Mouse (Mus musculus): Measurements from ENCODE around the gene Nsrp1. TPM values are rescaled to one million over a fixed set of nuclear protein-coding genes. Genes with fewer than 3 reads are reported as not detected.

Nsrp1 gene
- polyA plus RNA-seq, 1 experiment from 2014 or later: 55.7 TPM

- ATAC-seq (ENCODE audit: insufficient read depth, low FRiP score, low TSS enrichment) (no peak), DNase-seq (ENCODE audit: low spot score) (no peak)
- no peak overlapping the region for H3K27ac ChIP-seq (ENCODE audit: low read depth, low read length)
- H3K4me3 ChIP-seq (ENCODE audit: low read depth, low read length): no peak overlapping the region
- H3K36me3 ChIP-seq (ENCODE audit: control insufficient read depth, insufficient read depth, low read length): no peaks in the 10 kb centered on the region
- no peaks in the 10 kb centered on the region for H3K27me3 ChIP-seq (ENCODE audit: control insufficient read depth, insufficient read depth, low read length)
- H3K4me1 ChIP-seq (ENCODE audit: control insufficient read depth, insufficient read depth, low read length): no peaks in the 10 kb centered on the region
- no peak overlapping the region for H3K9ac ChIP-seq (ENCODE audit: low read length)
- H3K4me2 ChIP-seq (ENCODE audit: low read depth): no peak overlapping the region
- WGBS: 76% methylated on average over 3 of the region's 3 CpGs
- no peaks in the 10 kb centered on the region for H3K9me3 ChIP-seq (ENCODE audit: control insufficient read depth, low read length)
Observed at GRCm38 (mm10) chr11:77096581-77096980, 18.3 kb upstream of the Nsrp1 start.

DNA sequence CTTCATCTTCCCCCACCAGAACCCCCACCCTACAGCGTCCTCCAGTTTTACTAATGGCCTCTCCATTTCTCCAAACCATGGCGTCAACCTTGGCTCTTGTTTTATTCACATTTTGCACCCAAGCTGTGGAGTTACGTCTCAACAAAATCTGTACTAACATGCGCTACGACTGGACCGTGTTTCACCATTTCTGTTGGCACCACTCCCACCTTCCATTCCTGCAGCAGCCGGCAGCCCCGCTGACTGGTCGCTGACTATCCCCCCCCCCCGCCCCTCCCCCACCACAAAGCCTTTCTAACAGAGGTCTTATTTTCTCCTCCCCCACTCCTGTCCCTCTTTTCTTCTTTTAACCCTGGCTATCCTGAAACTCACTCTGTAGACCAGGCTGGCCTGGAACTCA lies 17.0 kb upstream of the Nsrp1 start:
- Histone ChIP-seq H3K27ac (ENCODE audit: low read depth, low read length) (no peak overlapping the region), H3K4me1 (ENCODE audit: control insufficient read depth, insufficient read depth, low read length) (no peaks in the 10 kb centered on the region), H3K27me3 (ENCODE audit: control insufficient read depth, insufficient read depth, low read length) (no peaks in the 10 kb centered on the region), H3K9ac (ENCODE audit: low read length) (no peak overlapping the region), H3K9me3 (ENCODE audit: control insufficient read depth, low read length) (no peaks in the 10 kb centered on the region), H3K4me2 (ENCODE audit: low read depth) (no peak overlapping the region), H3K36me3 (ENCODE audit: control insufficient read depth, insufficient read depth, low read length) (no peaks in the 10 kb centered on the region), H3K4me3 (ENCODE audit: low read depth, low read length) (no peak overlapping the region)
- 64% methylated on average over 10 of the region's 10 CpGs for WGBS
- no peak for DNase-seq (ENCODE audit: low spot score)
- no peak for ATAC-seq (ENCODE audit: insufficient read depth, low FRiP score, low TSS enrichment)

DNA sequence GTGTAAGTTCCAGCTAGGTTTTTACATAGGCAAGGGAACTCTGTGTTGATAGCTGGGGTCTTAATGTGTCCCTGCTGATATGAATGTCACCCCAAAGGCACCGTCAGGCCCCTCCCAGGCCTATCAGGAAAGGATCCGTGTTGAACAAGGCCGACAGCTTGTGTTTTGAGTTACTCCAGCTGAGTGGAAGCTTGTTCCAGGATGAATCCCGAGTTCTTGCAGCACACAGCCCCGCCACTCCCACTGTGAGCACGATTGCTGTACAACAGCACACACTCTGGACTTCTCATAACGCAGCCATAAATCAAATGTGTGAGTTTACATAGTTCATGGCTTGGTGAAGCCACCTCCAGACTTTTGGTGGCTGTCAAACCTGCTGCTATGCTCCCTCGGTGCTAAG lies 15.9 kb upstream of the Nsrp1 start:
- 72% methylated on average over 8 of the region's 8 CpGs for WGBS

DNA sequence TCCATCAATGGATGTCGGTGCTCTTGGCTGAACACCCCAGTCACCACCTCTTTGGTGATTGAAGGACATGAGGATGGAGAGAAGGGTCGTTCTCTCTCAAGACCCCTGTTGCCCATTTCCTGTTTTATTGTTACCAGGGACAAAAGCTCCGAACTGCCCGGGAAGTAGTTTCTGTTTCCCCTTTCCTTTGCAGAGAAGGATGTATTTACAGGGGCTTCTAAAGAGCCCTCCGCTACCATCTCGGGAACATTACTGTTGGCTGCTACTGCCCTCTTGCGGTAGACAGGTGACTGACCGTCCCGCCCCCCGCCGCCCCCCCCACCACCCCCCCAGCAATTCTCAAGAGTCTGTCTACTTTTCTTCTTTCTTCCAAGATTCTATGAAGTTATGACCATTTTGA lies 15.0 kb upstream of the Nsrp1 start:
- H3K27me3 ChIP-seq (ENCODE audit: control insufficient read depth, insufficient read depth, low read length): no peaks in the 10 kb centered on the region
- H3K9me3 ChIP-seq (ENCODE audit: control insufficient read depth, low read length): no peaks in the 10 kb centered on the region
- H3K4me1 ChIP-seq (ENCODE audit: control insufficient read depth, insufficient read depth, low read length): no peaks in the 10 kb centered on the region
- no peaks in the 10 kb centered on the region for H3K36me3 ChIP-seq (ENCODE audit: control insufficient read depth, insufficient read depth, low read length)
- H3K4me2 ChIP-seq (ENCODE audit: low read depth): peak overlapping the region; percentile 41
- H3K9ac ChIP-seq (ENCODE audit: low read length): 0 out of 2 replicates have a peak overlapping the region, but pooled peaks have one; percentile 18
- 2% methylated on average over 11 of the region's 11 CpGs for WGBS
- 0 out of 2 replicates have a peak overlapping the region, but pooled peaks have one; percentile 12 for H3K4me3 ChIP-seq (ENCODE audit: low read depth, low read length)
- DNase-seq (ENCODE audit: low spot score): peak; percentile 64
- no peak for ATAC-seq (ENCODE audit: insufficient read depth, low FRiP score, low TSS enrichment)
- H3K27ac ChIP-seq (ENCODE audit: low read depth, low read length): no peak overlapping the region

More for the DNA sequence above, 15.9 kb upstream of the Nsrp1 start:
- Histone ChIP-seq H3K9me3 (ENCODE audit: control insufficient read depth, low read length) (no peaks in the 10 kb centered on the region), H3K4me1 (ENCODE audit: control insufficient read depth, insufficient read depth, low read length) (no peaks in the 10 kb centered on the region), H3K27ac (ENCODE audit: low read depth, low read length) (no peak overlapping the region), H3K36me3 (ENCODE audit: control insufficient read depth, insufficient read depth, low read length) (no peaks in the 10 kb centered on the region), H3K27me3 (ENCODE audit: control insufficient read depth, insufficient read depth, low read length) (no peaks in the 10 kb centered on the region), H3K4me2 (ENCODE audit: low read depth) (no peak overlapping the region), H3K4me3 (ENCODE audit: low read depth, low read length) (no peak overlapping the region), H3K9ac (ENCODE audit: low read length) (no peak overlapping the region)
- ATAC-seq (ENCODE audit: insufficient read depth, low FRiP score, low TSS enrichment) (no peak), DNase-seq (ENCODE audit: low spot score) (no peak)

- H3K36me3 ChIP-seq (ENCODE audit: control insufficient read depth, insufficient read depth, low read length): no peaks in the 10 kb centered on the region
- H3K9me3 ChIP-seq (ENCODE audit: control insufficient read depth, low read length): no peaks in the 10 kb centered on the region
- no peaks in the 10 kb centered on the region for H3K4me1 ChIP-seq (ENCODE audit: control insufficient read depth, insufficient read depth, low read length)
- H3K9ac ChIP-seq (ENCODE audit: low read length): no peak overlapping the region
- 79% methylated on average over 2 of the region's 2 CpGs for WGBS
- ATAC-seq (ENCODE audit: insufficient read depth, low FRiP score, low TSS enrichment) (no peak), DNase-seq (ENCODE audit: low spot score) (no peak)
- H3K4me2 ChIP-seq (ENCODE audit: low read depth): no peak overlapping the region
- H3K4me3 ChIP-seq (ENCODE audit: low read depth, low read length): no peak overlapping the region
- no peak overlapping the region for H3K27ac ChIP-seq (ENCODE audit: low read depth, low read length)
- H3K27me3 ChIP-seq (ENCODE audit: control insufficient read depth, insufficient read depth, low read length): no peaks in the 10 kb centered on the region
Observed at GRCm38 (mm10) chr11:77089162-77089561, 10.9 kb upstream of the Nsrp1 start.

- ATAC-seq (ENCODE audit: insufficient read depth, low FRiP score, low TSS enrichment) (no peak), DNase-seq (ENCODE audit: low spot score) (no peak)
- H3K4me3 ChIP-seq (ENCODE audit: low read depth, low read length): no peak overlapping the region
- no peaks in the 10 kb centered on the region for H3K27me3 ChIP-seq (ENCODE audit: control insufficient read depth, insufficient read depth, low read length)
- 81% methylated on average over 2 of the region's 2 CpGs for WGBS
- H3K4me1 ChIP-seq (ENCODE audit: control insufficient read depth, insufficient read depth, low read length): no peaks in the 10 kb centered on the region
- no peak overlapping the region for H3K27ac ChIP-seq (ENCODE audit: low read depth, low read length)
- H3K4me2 ChIP-seq (ENCODE audit: low read depth): no peak overlapping the region
- no peak overlapping the region for H3K9ac ChIP-seq (ENCODE audit: low read length)
- no peaks in the 10 kb centered on the region for H3K9me3 ChIP-seq (ENCODE audit: control insufficient read depth, low read length)
- no peaks in the 10 kb centered on the region for H3K36me3 ChIP-seq (ENCODE audit: control insufficient read depth, insufficient read depth, low read length)
Observed at GRCm38 (mm10) chr11:77087004-77087403, 8.8 kb upstream of the Nsrp1 start.

GRCm38 (mm10) chr11:77084001-77084682 lies 5.9 kb upstream of the Nsrp1 start:
- DNase-seq (ENCODE audit: low spot score): no peak

DNA sequence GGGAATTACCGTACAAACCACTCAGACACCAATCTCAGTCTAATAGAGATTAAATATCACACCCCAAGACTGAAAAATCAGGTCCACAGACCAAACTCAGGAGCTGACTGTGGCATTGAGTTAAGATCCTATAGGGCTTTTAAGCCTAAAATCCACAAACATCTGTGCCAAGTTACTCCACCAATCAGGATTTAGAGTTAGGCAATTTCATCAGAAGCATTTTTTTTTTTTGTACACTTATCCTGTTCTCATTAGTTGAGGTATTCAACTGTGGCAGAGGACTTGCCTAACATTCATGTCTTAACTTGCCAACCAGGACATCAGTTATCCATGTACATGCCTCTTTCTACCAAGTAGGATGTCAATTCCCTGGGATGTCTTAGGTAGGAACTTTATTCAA lies 1.1 kb upstream of the Nsrp1 start:
- no peak for ATAC-seq (ENCODE audit: insufficient read depth, low FRiP score, low TSS enrichment)
- no peak for DNase-seq (ENCODE audit: low spot score)
- 98% methylated on average over 1 of the region's 1 CpGs for WGBS

More at GRCm38 (mm10) chr11:77084001-77084682, 5.9 kb upstream of the Nsrp1 start:
- ATAC-seq (ENCODE audit: insufficient read depth, low FRiP score, low TSS enrichment): no peak
- Histone ChIP-seq H3K36me3 (ENCODE audit: control insufficient read depth, insufficient read depth, low read length) (no peaks in the 10 kb centered on the region), H3K9ac (ENCODE audit: low read length) (no peak overlapping the region), H3K4me1 (ENCODE audit: control insufficient read depth, insufficient read depth, low read length) (no peaks in the 10 kb centered on the region), H3K27ac (ENCODE audit: low read depth, low read length) (no peak overlapping the region), H3K4me3 (ENCODE audit: low read depth, low read length) (no peak overlapping the region), H3K9me3 (ENCODE audit: control insufficient read depth, low read length) (no peaks in the 10 kb centered on the region), H3K27me3 (ENCODE audit: control insufficient read depth, insufficient read depth, low read length) (no peaks in the 10 kb centered on the region), H3K4me2 (ENCODE audit: low read depth) (no peak overlapping the region)
- WGBS: 63% methylated on average over 5 of the region's 5 CpGs

GRCm38 (mm10) chr11:77077792-77078191 lies 443 bp downstream of the Nsrp1 start:
- no peak for ATAC-seq (ENCODE audit: insufficient read depth, low FRiP score, low TSS enrichment)

More for the DNA sequence above, 1.1 kb upstream of the Nsrp1 start:
- H3K4me1 ChIP-seq (ENCODE audit: control insufficient read depth, insufficient read depth, low read length): peaks cover 3% of the 10 kb centered on the region; the same call in 1 of the 2 replicates
- H3K4me2 ChIP-seq (ENCODE audit: low read depth): no peak overlapping the region
- no peaks in the 10 kb centered on the region for H3K27me3 ChIP-seq (ENCODE audit: control insufficient read depth, insufficient read depth, low read length)
- H3K4me3 ChIP-seq (ENCODE audit: low read depth, low read length): no peak overlapping the region
- no peaks in the 10 kb centered on the region for H3K36me3 ChIP-seq (ENCODE audit: control insufficient read depth, insufficient read depth, low read length)
- no peak overlapping the region for H3K9ac ChIP-seq (ENCODE audit: low read length)
- H3K9me3 ChIP-seq (ENCODE audit: control insufficient read depth, low read length): no peaks in the 10 kb centered on the region
- H3K27ac ChIP-seq (ENCODE audit: low read depth, low read length): no peak overlapping the region

More at GRCm38 (mm10) chr11:77077792-77078191, 443 bp downstream of the Nsrp1 start:
- Histone ChIP-seq H3K36me3 (ENCODE audit: control insufficient read depth, insufficient read depth, low read length) (no peaks in the 10 kb centered on the region), H3K4me1 (ENCODE audit: control insufficient read depth, insufficient read depth, low read length) (peaks cover 3% of the 10 kb centered on the region; the same call in 1 of the 2 replicates), H3K9ac (ENCODE audit: low read length) (peak overlapping the region; percentile 70), H3K4me3 (ENCODE audit: low read depth, low read length) (peak overlapping the region; percentile 68), H3K27ac (ENCODE audit: low read depth, low read length) (peak overlapping the region; percentile 72; the same call in 1 of the 2 replicates), H3K4me2 (ENCODE audit: low read depth) (peak overlapping the region; percentile 47), H3K27me3 (ENCODE audit: control insufficient read depth, insufficient read depth, low read length) (no peaks in the 10 kb centered on the region), H3K9me3 (ENCODE audit: control insufficient read depth, low read length) (no peaks in the 10 kb centered on the region)
- 5% methylated on average over 16 of the region's 16 CpGs for WGBS
- DNase-seq (ENCODE audit: low spot score): no peak
